Mouse (Mus musculus): ENCODE results near the gene Mrpl16.

Gene Mrpl16

GRCm38 (mm10) chr19:11804423-11804822, 34.2 kb downstream of the Mrpl16 start:
- no peak for DNase-seq (ENCODE audit: low spot score in 2 of 2)

GRCm38 (mm10) chr19:11807251-11807650, 37.1 kb downstream of the Mrpl16 start:
- DNase-seq (ENCODE audit: low spot score in 2 of 2) = no peak

- DNase-seq (ENCODE audit: low spot score in 2 of 2) = no peak
Measured at GRCm38 (mm10) chr19:11807822-11808221, 37.6 kb downstream of the Mrpl16 start.

GRCm38 (mm10) chr19:11808452-11808851, 38.3 kb downstream of the Mrpl16 start:
- DNase-seq (ENCODE audit: low spot score in 2 of 2) = no peak

- DNase-seq (ENCODE audit: low spot score in 2 of 2) = no peak
Measured at GRCm38 (mm10) chr19:11810003-11810758, 40.0 kb downstream of the Mrpl16 start.

- DNase-seq (ENCODE audit: low spot score in 2 of 2) = no peak
Measured at GRCm38 (mm10) chr19:11810856-11811255, 40.7 kb downstream of the Mrpl16 start.

GRCm38 (mm10) chr19:11811688-11812365, 41.6 kb downstream of the Mrpl16 start:
- DNase-seq (ENCODE audit: low spot score in 2 of 2) = no peak

GRCm38 (mm10) chr19:11813136-11813535, 42.9 kb downstream of the Mrpl16 start:
- DNase-seq (ENCODE audit: low spot score in 2 of 2) = no peak

GRCm38 (mm10) chr19:11813649-11814048, 43.5 kb downstream of the Mrpl16 start:
- DNase-seq (ENCODE audit: low spot score in 2 of 2) = no peak

- DNase-seq (ENCODE audit: low spot score in 2 of 2) = no peak
Measured at GRCm38 (mm10) chr19:11814742-11815333, 44.6 kb downstream of the Mrpl16 start.

GRCm38 (mm10) chr19:11816706-11817105, 46.5 kb downstream of the Mrpl16 start:
- no peak for DNase-seq (ENCODE audit: low spot score in 2 of 2)

- no peak for DNase-seq (ENCODE audit: low spot score in 2 of 2)
Measured at GRCm38 (mm10) chr19:11817586-11817985, 47.4 kb downstream of the Mrpl16 start.

- peak; percentile 45 to 52 for DNase-seq (ENCODE audit: low spot score in 2 of 2)
Measured at GRCm38 (mm10) chr19:11818199-11819142, 48.3 kb downstream of the Mrpl16 start.

GRCm38 (mm10) chr19:11819143-11819700, 49.0 kb downstream of the Mrpl16 start, which contains the start of gene Stx3:
TSS of gene Stx3 (minus strand) at chr19:11819403.
- no peak for DNase-seq (ENCODE audit: low spot score in 2 of 2)

GRCm38 (mm10) chr19:11819800-11820199, 49.6 kb downstream of the Mrpl16 start:
- peak; percentile 45 to 61 for DNase-seq (ENCODE audit: low spot score in 2 of 2)

GRCm38 (mm10) chr19:11820211-11820610, 50.0 kb downstream of the Mrpl16 start:
- no peak for DNase-seq (ENCODE audit: low spot score in 2 of 2)

GRCm38 (mm10) chr19:11823346-11824065, 53.3 kb downstream of the Mrpl16 start:
- no peak for DNase-seq (ENCODE audit: low spot score in 2 of 2)

Measured in frontal cortex, postnatal 36 days (tissue).